Mouse (Mus musculus) kidney, postnatal 25 days (tissue): ENCODE measurements around the gene Tanc1.
A peak's percentile ranks its signal among the peaks of the same experiment; 100 is the strongest.

Experiments used
- DNase-seq, 2 experiments: peaks; one replicate each; pipeline ENCODE4 v3.0.0; 2021; ENCODE audit warnings: mixed read lengths in 2 of 2

Tanc1 gene

DNA sequence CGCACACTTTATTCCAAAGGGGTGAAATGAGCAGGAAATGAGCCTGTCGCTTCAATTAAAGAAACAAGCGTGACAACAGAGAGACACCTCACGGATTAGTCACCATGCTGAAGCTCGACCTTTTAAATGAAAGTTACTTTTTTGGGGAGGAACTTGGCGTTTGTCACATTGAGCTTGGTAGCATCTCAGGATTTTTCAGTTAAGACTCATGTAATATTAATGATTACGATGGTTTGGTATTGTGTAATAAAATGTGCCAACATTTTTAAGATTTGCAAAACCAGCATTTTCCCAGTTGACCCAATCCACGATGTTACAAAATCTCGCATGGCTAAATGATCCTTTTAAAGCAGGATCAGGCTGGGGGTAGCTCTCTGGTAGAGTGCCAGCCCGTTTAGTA, 153.8 kb downstream of the Tanc1 start:
- no peak for DNase-seq

DNA sequence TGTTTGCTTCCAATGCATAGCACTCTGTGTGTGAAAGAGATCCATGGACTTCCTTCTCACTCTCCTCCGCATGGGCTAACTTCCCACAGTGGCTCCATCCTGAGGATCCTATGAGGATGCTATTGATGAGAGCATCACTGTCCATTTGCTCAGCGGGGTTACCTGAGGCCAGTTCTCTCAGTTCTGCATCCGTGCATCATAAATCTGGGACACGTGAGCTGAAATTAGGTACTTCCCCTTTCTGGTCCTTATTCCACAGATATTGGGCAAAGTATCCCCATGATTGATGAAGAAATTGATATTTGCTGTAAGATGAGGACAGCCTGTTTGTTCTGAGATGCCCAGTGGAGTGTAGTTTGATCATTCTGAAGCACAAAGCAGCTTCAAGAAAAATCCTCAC, 156.1 kb downstream of the Tanc1 start:
- DNase-seq, result no peak

DNA sequence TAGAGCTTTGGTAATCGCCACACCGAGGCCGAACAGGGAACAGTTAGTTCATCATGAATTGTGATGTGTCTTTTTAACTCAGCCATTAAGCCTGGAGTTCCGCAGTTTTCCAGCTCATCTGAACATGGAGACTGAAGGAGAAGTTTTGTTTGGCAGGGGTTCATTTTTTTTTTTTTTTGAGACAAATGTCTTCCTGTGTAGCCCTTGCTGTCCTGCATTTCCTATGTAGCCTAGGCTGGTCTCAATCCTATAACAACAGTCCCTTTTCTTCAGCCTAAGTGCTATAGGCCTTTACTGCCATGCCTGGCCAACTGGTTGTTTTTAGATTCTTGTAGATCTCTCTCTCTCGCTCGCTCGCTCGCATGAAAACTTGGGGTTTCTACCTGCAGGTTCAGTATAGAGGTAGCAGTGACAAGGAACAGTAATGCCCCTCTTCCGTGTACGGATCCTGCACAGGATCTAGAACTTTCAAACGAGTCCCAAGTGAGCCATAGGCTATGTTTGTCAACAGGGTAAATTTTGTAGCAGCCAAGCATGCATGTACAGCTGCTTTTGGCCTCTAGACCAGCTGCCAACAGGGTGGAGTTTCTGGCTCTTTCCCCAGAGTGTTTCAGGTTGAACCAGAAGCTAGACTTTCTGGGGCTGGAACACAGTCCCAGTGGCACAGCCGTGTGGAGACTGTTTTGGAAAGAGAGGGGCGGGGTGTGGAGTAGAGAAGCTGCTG, 157.0 kb downstream of the Tanc1 start:
- DNase-seq, result peak; percentile 74 to 85

GRCm38 (mm10) chr2:59769385-59769735, 157.5 kb downstream of the Tanc1 start:
- DNase-seq, result no peak

DNA sequence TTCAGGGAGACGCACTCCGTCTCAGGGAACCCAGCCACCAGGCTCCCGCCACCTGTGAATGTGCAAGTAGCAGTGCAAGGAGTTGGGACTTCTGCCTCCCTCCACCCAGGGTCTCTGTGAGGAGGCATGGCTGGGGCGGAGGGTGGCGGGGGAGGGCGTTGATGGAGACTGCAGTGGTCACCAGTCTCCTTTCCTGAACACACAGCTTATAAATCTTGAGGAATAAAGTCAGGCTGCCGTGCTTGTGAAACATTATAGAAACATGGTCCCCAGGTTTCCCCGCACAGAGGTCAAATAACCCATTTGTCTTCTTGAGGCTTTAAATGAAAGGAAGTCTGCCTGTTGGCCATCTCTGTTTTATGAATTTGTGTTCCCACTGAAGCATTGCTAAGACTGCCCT, 159.9 kb downstream of the Tanc1 start:
- no peak for DNase-seq

GRCm38 (mm10) chr2:59772261-59772683, 160.4 kb downstream of the Tanc1 start:
- DNase-seq, result peak; percentile 35 to 82

GRCm38 (mm10) chr2:59774374-59774773, 162.5 kb downstream of the Tanc1 start:
- no peak for DNase-seq

DNA sequence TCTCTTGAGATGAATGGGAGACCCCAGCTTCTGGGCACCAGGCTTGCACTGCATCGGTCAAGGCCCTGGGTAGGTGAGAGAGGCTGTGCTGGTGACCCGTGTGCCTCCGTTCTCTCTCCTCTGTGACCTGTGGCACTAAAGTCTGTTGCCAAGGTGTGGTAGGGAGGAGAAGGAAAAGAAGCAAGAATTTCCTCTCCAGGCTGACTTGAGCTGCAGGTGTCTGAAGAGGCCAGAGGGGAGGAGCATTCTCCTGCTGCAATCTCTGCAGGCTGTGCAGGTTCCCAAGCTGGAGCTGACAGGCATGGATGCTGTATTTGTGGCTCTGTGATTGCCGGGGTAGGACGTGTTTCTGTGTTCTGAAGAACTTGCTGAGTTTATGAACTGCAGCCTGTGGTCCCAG, 163.3 kb downstream of the Tanc1 start:
- DNase-seq, result no peak

- DNase-seq, result no peak
These were observed 164.0 kb downstream of the Tanc1 start for GRCm38 (mm10) chr2:59775820-59776219.

DNA sequence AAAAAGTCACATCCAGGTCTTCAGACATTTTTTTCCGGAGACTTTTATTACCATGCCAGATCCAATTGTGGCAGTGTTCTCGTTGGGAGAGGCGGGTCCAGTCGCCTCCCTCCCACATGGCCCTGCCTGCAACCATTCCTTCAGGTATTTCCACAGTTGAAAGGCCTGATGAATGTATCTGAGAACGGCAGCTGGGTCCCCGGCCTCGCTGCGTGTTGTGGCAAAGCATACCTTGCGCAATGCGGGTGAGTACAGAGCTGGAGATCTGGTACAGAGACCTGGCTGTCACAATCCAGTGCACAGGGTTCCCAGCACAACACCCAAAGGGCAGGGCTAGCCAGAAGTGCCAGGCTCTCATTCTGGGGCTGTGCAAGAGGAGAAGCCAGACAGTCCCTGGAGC, 167.5 kb downstream of the Tanc1 start:
- peak; percentile 63 to 87 for DNase-seq

GRCm38 (mm10) chr2:59780240-59780639, 168.4 kb downstream of the Tanc1 start:
- DNase-seq, result peak in 1 of 2 experiments; percentile 9

GRCm38 (mm10) chr2:59783055-59783831, 171.4 kb downstream of the Tanc1 start:
- peak in 1 of 2 experiments; percentile 41 for DNase-seq

- DNase-seq, result peak; percentile 34 to 71
These were observed 172.2 kb downstream of the Tanc1 start for GRCm38 (mm10) chr2:59783832-59784627.

DNA sequence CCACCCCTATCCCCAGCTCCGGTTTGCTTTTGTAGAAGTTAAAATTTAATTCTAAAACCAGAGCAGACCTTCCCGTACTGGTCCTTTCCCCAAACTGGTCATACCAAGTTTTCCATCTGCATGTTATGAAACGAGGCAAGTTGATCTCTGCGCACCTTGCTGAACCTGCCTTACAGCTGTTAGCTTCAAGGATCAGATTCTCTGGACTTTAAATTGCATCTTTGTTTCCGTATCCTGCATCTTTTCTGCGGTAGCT, 172.7 kb downstream of the Tanc1 start:
- peak in 1 of 2 experiments; percentile 20 for DNase-seq

- peak in 1 of 2 experiments; percentile 41 for DNase-seq
These were observed 173.8 kb downstream of the Tanc1 start for GRCm38 (mm10) chr2:59785597-59785996.

GRCm38 (mm10) chr2:59788704-59789500, 177.1 kb downstream of the Tanc1 start:
- no peak for DNase-seq

DNA sequence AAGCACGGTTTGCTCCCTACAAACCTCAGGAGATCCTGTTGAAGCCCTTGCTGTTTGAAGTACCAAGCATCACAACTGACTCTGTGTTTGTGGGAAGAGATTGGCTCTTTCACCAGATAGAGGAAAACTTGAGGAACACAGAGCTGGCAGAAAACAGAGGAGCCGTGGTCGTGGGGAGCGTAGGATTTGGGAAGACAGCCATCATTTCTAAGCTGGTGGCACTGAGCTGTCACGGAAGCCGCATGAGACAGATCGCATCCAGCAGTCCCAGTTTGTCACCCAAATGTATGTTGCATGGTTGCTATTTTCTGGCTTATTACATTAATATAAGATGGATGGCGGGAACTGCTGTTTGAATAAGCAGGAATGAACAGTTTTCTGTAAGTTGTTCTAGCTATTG, 179.8 kb downstream of the Tanc1 start:
- DNase-seq, result no peak

GRCm38 (mm10) chr2:59793337-59793736, 181.5 kb downstream of the Tanc1 start:
- DNase-seq, result no peak

DNA sequence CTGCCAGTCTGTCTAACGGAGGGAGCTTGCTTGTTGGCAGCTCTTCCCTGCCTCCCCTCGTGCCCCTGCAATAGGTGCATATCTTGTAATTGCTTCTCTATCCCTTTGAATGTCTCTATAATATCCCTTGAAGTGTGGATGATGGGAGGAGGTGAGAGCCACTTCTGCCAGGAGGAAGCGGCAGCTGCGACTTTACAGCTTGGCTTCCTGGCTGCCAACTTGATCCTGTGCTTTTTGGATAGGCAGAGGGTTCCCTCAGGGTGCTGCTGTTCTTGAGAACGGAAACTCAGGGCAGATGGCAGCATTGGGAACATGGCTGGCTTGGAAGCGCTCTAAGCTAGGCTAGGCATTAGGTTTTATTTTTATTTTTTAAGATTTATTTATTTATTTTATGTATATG, 183.0 kb downstream of the Tanc1 start:
- no peak for DNase-seq

DNA sequence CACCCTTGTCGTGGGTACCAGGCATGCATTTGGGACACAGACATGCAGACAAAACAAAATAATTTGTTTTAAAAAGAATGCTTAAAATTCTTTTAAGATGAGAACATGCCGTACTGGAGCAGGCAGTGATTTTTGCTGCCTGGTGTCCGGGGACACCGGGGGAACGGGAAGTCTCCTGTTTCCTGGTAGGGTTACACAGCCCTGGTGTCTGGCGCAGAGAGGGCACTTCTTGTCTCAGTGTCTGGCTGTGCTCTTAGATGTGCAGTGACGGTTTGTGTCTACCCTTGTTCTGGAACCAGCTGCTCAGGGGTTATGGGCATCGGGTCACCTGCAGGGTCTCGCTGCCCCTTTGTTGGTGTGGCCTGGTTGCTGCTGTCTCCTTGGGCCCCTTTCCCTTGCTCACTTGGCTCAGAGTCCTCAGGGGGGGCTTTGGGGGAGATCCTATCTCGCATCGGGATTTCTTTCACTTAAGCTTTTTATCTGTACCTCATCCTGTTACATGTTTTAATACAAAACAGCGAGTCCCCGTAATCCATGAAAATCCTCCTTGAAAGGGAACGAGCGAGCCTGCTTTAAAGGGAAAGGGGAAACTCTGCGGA, 187.2 kb downstream of the Tanc1 start:
- peak; percentile 31 to 77 for DNase-seq

DNA sequence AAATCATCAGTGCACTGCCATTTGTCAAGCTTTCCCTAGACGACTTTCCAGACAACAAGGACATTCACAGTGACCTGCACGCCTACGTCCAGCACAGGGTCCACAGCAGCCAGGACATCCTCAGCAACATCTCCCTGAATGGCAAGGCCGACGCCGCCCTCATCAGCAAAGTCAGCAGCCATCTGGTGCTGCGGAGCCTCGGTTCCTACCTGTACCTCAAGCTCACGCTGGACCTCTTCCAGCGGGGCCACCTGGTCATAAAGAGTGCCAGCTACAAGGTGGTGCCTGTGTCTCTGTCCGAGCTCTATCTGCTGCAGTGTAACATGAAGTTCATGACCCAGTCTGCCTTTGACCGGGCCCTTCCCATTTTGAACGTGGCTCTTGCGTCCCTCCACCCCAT, 187.7 kb downstream of the Tanc1 start:
- DNase-seq, result peak in 1 of 2 experiments; percentile 56

- DNase-seq, result peak in 1 of 2 experiments; percentile 29
These were observed 188.8 kb downstream of the Tanc1 start for GRCm38 (mm10) chr2:59800481-59801266.
